Mouse (Mus musculus) MEL (cell line): ENCODE data around the gene Magi3. TPM values are rescaled to one million over a fixed set of nuclear protein-coding genes. Genes with fewer than 3 reads are reported as not detected.

Experiments used
- DNase-seq: peaks from one replicate; pipeline ENCODE4 v3.0.0; 2011; ENCODE audit warnings: low read depth, low spot score
- H3K27ac ChIP-seq: 2 replicates; pipeline ENCODE4 v1.5.1; 2012; ENCODE audit warnings: low read depth, mild to moderate bottlenecking, control low read depth, low read length, moderate library complexity; ENCODE audit not compliant: control insufficient read depth
- H3K27me3 ChIP-seq, 2 experiments: fragments of 150-350 bp in 1 of 2; sonication (generic) in 1 of 2; 2 replicates each; pipeline ENCODE4 v1.6.1; 2012; ENCODE audit warnings: low read length in 2 of 2, mild to moderate bottlenecking in 2 of 2, improper control_type of control experiment in 1 of 2, moderate library complexity in 1 of 2; ENCODE audit not compliant: insufficient read depth in 2 of 2, control insufficient read depth in 1 of 2
- H3K36me3 ChIP-seq, 2 experiments: 2 replicates each; pipeline ENCODE4 v1.6.1; 2012 to 2014; ENCODE audit warnings: low read length in 2 of 2, improper control_type of control experiment in 1 of 2, inconsistent platforms in 1 of 2, mild to moderate bottlenecking in 1 of 2; ENCODE audit not compliant: insufficient read depth in 2 of 2, control insufficient read depth in 1 of 2
- H3K4me1 ChIP-seq, 2 experiments: fragments of 150-350 bp in 1 of 2; sonication (generic) in 1 of 2; 2 replicates each; pipeline ENCODE4 v1.6.1; 2012; ENCODE audit warnings: low read length in 2 of 2, improper control_type of control experiment in 1 of 2, mild to moderate bottlenecking in 1 of 2; ENCODE audit not compliant: insufficient read depth in 2 of 2, control insufficient read depth in 1 of 2
- H3K4me3 ChIP-seq, 2 experiments: fragments of 150-350 bp in 1 of 2; sonication (generic) in 1 of 2; 2 replicates each; pipeline ENCODE4 v1.5.1; 2012; ENCODE audit warnings: low read depth in 2 of 2, low read length in 2 of 2, mild to moderate bottlenecking in 2 of 2, moderate library complexity in 2 of 2, control low read depth in 1 of 2, improper control_type of control experiment in 1 of 2; ENCODE audit not compliant: control insufficient read depth in 1 of 2, insufficient read depth in 1 of 2
- H3K79me2 ChIP-seq: 2 replicates; pipeline ENCODE4 v1.6.1; 2012; ENCODE audit warnings: mild to moderate bottlenecking, low read length, moderate library complexity; ENCODE audit not compliant: control insufficient read depth, poor library complexity, insufficient read depth
- H3K9ac ChIP-seq: 2 replicates; pipeline ENCODE4 v1.6.1; 2012; ENCODE audit warnings: low read depth, mild to moderate bottlenecking, control low read depth, low read length, moderate library complexity; ENCODE audit not compliant: control insufficient read depth, poor library complexity, severe bottlenecking
- H3K9me3 ChIP-seq: fragments of 150-350 bp; sonication (generic); replicated peaks from 2 replicates; pipeline ENCODE4 v1.6.1; 2012; ENCODE audit warnings: mild to moderate bottlenecking, low read length, improper control_type of control experiment, moderate library complexity; ENCODE audit not compliant: insufficient read depth
- BHLHE40 ChIP-seq: IDR thresholded peaks from 2 replicates; pipeline ENCODE4 v1.6.1; 2012; ENCODE audit warnings: low read depth, mild to moderate bottlenecking, inconsistent platforms, low read length, improper control_type of control experiment, borderline replicate concordance
- ELF1 ChIP-seq: IDR thresholded peaks from 2 replicates; pipeline ENCODE4 v1.6.1; 2014; ENCODE audit warnings: low read depth, mild to moderate bottlenecking, inconsistent platforms, low read length, improper control_type of control experiment, moderate library complexity
- EP300 ChIP-seq, 2 experiments: IDR thresholded peaks; 2 replicates each; pipeline ENCODE4 v1.6.1; 2011; ENCODE audit warnings: improper control_type of control experiment in 2 of 2, low read length in 2 of 2, low read depth in 1 of 2, mild to moderate bottlenecking in 1 of 2
- ETS1 ChIP-seq: IDR thresholded peaks from 2 replicates; pipeline ENCODE4 v1.6.1; 2012; ENCODE audit warnings: low read depth, mild to moderate bottlenecking, inconsistent platforms, low read length, improper control_type of control experiment, moderate library complexity
- GABPA ChIP-seq: IDR thresholded peaks from 2 replicates; pipeline ENCODE4 v1.6.1; 2012; ENCODE audit warnings: low read depth, mild to moderate bottlenecking, inconsistent platforms, low read length, improper control_type of control experiment, moderate library complexity
- GATA1 ChIP-seq: IDR thresholded peaks from 2 replicates; pipeline ENCODE4 v1.6.1; 2011; ENCODE audit warnings: low read depth, low read length, improper control_type of control experiment
- JUND ChIP-seq: IDR thresholded peaks from 2 replicates; pipeline ENCODE4 v1.6.1; 2011; ENCODE audit warnings: low read depth, mild to moderate bottlenecking, improper control_type of control experiment, low read length
- KAT2A ChIP-seq: conservative IDR thresholded peaks from 2 replicates; pipeline ENCODE4 v1.6.1; 2012; ENCODE audit warnings: low read depth, low read length, improper control_type of control experiment, inconsistent platforms
- MAZ ChIP-seq: IDR thresholded peaks from 2 replicates; pipeline ENCODE4 v1.6.1; 2012; ENCODE audit warnings: low read depth, mild to moderate bottlenecking, inconsistent platforms, low read length, improper control_type of control experiment
- MYB ChIP-seq: IDR thresholded peaks from 2 replicates; pipeline ENCODE4 v1.6.1; 2011; ENCODE audit warnings: mild to moderate bottlenecking, low read depth, low read length, improper control_type of control experiment
- MYC ChIP-seq: IDR thresholded peaks from 2 replicates; pipeline ENCODE4 v1.6.1; 2011; ENCODE audit warnings: low read depth, mild to moderate bottlenecking, low read length, improper control_type of control experiment, moderate library complexity
- NELFE ChIP-seq: IDR thresholded peaks from 2 replicates; pipeline ENCODE4 v1.6.1; 2011; ENCODE audit warnings: low read depth, low read length, improper control_type of control experiment
- SMC3 ChIP-seq: IDR thresholded peaks from 2 replicates; pipeline ENCODE4 v1.6.1; 2011; ENCODE audit warnings: low read depth, low read length, improper control_type of control experiment
- TAL1 ChIP-seq: IDR thresholded peaks from 2 replicates; pipeline ENCODE4 v1.6.1; 2012; ENCODE audit warnings: mild to moderate bottlenecking, inconsistent platforms, low read length, moderate library complexity, mixed read lengths
- TCF12 ChIP-seq: IDR thresholded peaks from 2 replicates; pipeline ENCODE4 v1.6.1; 2014; ENCODE audit warnings: low read depth, mild to moderate bottlenecking, inconsistent platforms, low read length, improper control_type of control experiment, moderate library complexity
- UBTF ChIP-seq: IDR thresholded peaks from 2 replicates; pipeline ENCODE4 v1.6.1; 2012; ENCODE audit warnings: low read depth, mild to moderate bottlenecking, inconsistent platforms, low read length, improper control_type of control experiment, moderate library complexity, borderline replicate concordance; ENCODE audit not compliant: insufficient read depth
- ZC3H11A ChIP-seq: IDR thresholded peaks from 2 replicates; pipeline ENCODE4 v1.6.1; 2012; ENCODE audit warnings: low read depth, mild to moderate bottlenecking, inconsistent platforms, low read length, improper control_type of control experiment
- ZKSCAN1 ChIP-seq: IDR thresholded peaks from 2 replicates; pipeline ENCODE4 v1.6.1; 2012; ENCODE audit warnings: low read depth, mild to moderate bottlenecking, inconsistent platforms, low read length, improper control_type of control experiment, moderate library complexity
- ZMIZ1 ChIP-seq: IDR thresholded peaks from 2 replicates; pipeline ENCODE4 v1.6.1; 2012; ENCODE audit warnings: low read depth, mild to moderate bottlenecking, inconsistent platforms, low read length, improper control_type of control experiment, moderate library complexity
- polyA plus RNA-seq, 2 experiments: library from polyadenylated mRNA; stranded (reverse) in 1 of 2; unstranded in 1 of 2; fragments of >175 nt in 1 of 2; fragments of >200 nt in 1 of 2; gene quantifications; 2 replicates each; pipeline versions ENCODE4 v1.2.1 to v1.2.4; 2012; ENCODE audit warnings: low replicate concordance in 2 of 2, low read depth in 1 of 2; ENCODE audit not compliant: insufficient read length in 2 of 2, insufficient read depth in 1 of 2, missing spikeins in 1 of 2
- total RNA-seq: library from RNA; depleted of rRNA; stranded (reverse); fragments of 300-350 nt; gene quantifications from 2 replicates; pipeline ENCODE4 v1.2.3, GENCODE M21; 2012

The Magi3 gene
- total and polyA plus RNA-seq, 3 experiments, result 0.04 to 0.18 TPM; not detected in 1

DNA sequence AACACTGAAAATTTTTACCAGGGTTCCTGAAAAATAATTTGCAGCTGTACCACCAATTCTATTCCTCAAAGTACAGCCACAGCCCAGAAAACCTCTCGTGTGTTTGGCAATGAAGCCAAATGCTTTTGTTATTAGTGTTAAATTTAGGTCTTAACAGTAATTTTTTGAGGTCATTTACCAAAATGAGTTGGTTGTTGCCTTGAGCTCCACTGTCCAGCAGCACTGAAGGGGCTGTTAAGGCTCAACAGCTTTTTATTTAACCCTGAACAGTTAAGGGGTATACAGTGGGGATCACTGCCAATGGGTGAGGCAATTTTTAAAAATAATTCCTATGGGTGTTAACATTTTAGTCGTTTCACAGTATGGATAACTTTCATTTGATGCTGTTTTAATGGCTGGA lies 252.9 kb downstream of the Magi3 start:
- peak overlapping the region in 1 of 2 experiments; percentile 55; a peak in 2 of 4 replicates for H3K4me3 ChIP-seq
- H3K9ac ChIP-seq, result peak overlapping the region; percentile 96
- no peak for TF ChIP-seq BHLHE40
- no peak for TF ChIP-seq NELFE
- TF ChIP-seq UBTF, result no peak
- no peak for TF ChIP-seq ELF1
- TF ChIP-seq MAZ, result no peak
- no peak for TF ChIP-seq ZC3H11A
- TF ChIP-seq ZMIZ1, result no peak
- TF ChIP-seq KAT2A, result no peak
- no peak for TF ChIP-seq SMC3
- no peak for TF ChIP-seq GATA1
- TF ChIP-seq ETS1, result no peak
- no peak for TF ChIP-seq GABPA
- TF ChIP-seq ZKSCAN1, result no peak
- TF ChIP-seq JUND, result no peak
- TF ChIP-seq MYC, result no peak
- TF ChIP-seq TAL1, result no peak
- TF ChIP-seq MYB, result no peak
- no peak for TF ChIP-seq TCF12
- TF ChIP-seq EP300 (IDR thresholded peaks at IDR 0.05; ENCODE audit: low read depth in 1 of 2, low read length in 2 of 2), result no peak
- 0 out of 2 replicates have a peak overlapping the region, but pooled peaks have one; percentile 5 for H3K27ac ChIP-seq
- no peak for DNase-seq
- H3K9me3 ChIP-seq, result no peaks in the 10 kb centered on the region
- no peaks in the 10 kb centered on the region for H3K27me3 ChIP-seq
- peaks cover 7% of the 10 kb centered on the region; the same call in 1 of the 2 replicates for H3K79me2 ChIP-seq
- H3K4me1 ChIP-seq, result peaks cover 0 to 5% of the 10 kb centered on the region in 2 experiments; a peak in 2 of 4 replicates
- peaks cover 19 to 26% of the 10 kb centered on the region in 2 experiments for H3K36me3 ChIP-seq
